20 mouse cellular contexts compared by ENCODE assay signal in the genomic region with DNA sequence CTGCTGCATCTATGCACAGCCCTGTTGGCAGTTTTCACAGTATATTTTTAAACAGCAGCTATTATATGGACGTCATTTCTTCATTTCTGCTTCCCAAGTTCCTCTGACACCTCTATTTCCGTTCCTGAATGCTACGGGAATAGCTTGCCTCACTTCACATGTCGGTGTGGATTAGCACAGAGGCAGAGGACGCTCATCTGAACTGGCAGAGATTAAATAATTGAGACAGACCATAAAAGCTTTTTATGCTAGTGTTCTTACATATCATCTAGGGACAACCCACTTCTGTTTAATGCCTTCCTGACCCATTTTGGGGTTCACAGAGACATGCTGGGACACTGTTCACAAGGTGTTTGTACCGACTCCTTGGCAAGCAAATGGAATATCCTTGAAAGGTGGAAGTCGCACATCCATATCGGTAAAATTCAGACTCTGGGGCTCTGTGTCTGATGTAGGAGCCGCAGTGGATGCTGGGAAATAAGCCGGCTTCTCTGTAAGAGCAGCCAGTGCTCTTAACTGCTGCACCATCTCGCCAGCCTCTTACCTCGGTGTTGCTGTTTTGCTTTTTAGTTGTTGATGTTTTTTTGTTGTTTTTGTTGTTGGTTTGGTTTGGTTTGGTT. TPM values are rescaled to one million over a fixed set of nuclear protein-coding genes. Genes with fewer than 3 reads are reported as not detected.
DNase-seq lines count a peak whose midpoint lies in the region; ATAC-seq and TF ChIP-seq lines count a peak whose summit lies in the region.
"Had no signal": no experiment of that assay in that cellular context is flagged by ENCODE, and none has a peak within 500 bp of the region (broad histone marks: within the 10 kb centered on the region; RNA-seq: fewer than 3 reads in every experiment).

No protein-coding gene starts in this region.

- no peaks in the 10 kb centered on the region for H3K9me3 ChIP-seq in hindbrain, embryonic 14.5 days (ENCODE audit: control insufficient read depth, low read length)
- H3K9me3 ChIP-seq in hindbrain, embryonic 11.5 days (ENCODE audit: control insufficient read depth, low read length) = no peaks in the 10 kb centered on the region
- no peaks in the 10 kb centered on the region for H3K9me3 ChIP-seq in lung, embryonic 15.5 days
- H3K9me3 ChIP-seq in embryonic facial prominence, embryonic 10.5 days = no peaks in the 10 kb centered on the region
- H3K9me3 ChIP-seq: embryonic facial prominence, embryonic 15.5 days; hindbrain, embryonic 10.5 days; limb, embryonic 10.5 days had no signal

- H3K4me3 ChIP-seq in hindbrain, embryonic 14.5 days (replicated peaks; ENCODE audit: low read length) = no peak overlapping the region
- H3K4me3 ChIP-seq in hindbrain, embryonic 11.5 days (ENCODE audit: low read depth, low read length) = no peak overlapping the region
- no peak overlapping the region for H3K4me3 ChIP-seq in lung, embryonic 15.5 days
- no peak overlapping the region for H3K4me3 ChIP-seq in cortical plate, adult 2 months (ENCODE audit: insufficient read depth, low read length)
- H3K4me3 ChIP-seq in embryonic facial prominence, embryonic 10.5 days = no peak overlapping the region
- H3K4me3 ChIP-seq: embryonic facial prominence, embryonic 15.5 days; hindbrain, embryonic 10.5 days; limb, embryonic 10.5 days had no signal

- H3K36me3 ChIP-seq in hindbrain, embryonic 14.5 days (replicated peaks; ENCODE audit: control insufficient read depth, insufficient read depth) = no peaks in the 10 kb centered on the region
- H3K36me3 ChIP-seq in hindbrain, embryonic 11.5 days (ENCODE audit: control insufficient read depth, insufficient read depth, low read length) = no peaks in the 10 kb centered on the region
- H3K36me3 ChIP-seq in lung, embryonic 15.5 days = no peaks in the 10 kb centered on the region
- H3K36me3 ChIP-seq in embryonic facial prominence, embryonic 10.5 days (replicated peaks) = no peaks in the 10 kb centered on the region
- H3K36me3 ChIP-seq: embryonic facial prominence, embryonic 15.5 days; hindbrain, embryonic 10.5 days; limb, embryonic 10.5 days had no signal

- DNase-seq in hindbrain, embryonic 14.5 days (ENCODE audit: low spot score) = peak; percentile 28
- no peak for DNase-seq in hindbrain, embryonic 11.5 days (ENCODE audit: low spot score)
- DNase-seq in lung, postnatal 4 days = no peak
- DNase-seq in R1 (ENCODE audit: low read depth, low spot score) = peak; percentile 9
- no peak for DNase-seq in embryonic facial prominence, embryonic 10.5 days (ENCODE audit: low spot score)
- no peak for DNase-seq in urinary bladder, postnatal 36 days (ENCODE audit: low spot score in 2 of 2)
- DNase-seq: adrenal gland, postnatal 14 days; cerebellum, adult 8-10 months; kidney, postnatal 14 days; lung, postnatal 14 days; thymus, postnatal 14 days had no signal

- no peak for TF ChIP-seq POLR2A in cortical plate, adult 2 months (IDR thresholded peaks at IDR 0.05; ENCODE audit: extremely low read depth, insufficient read depth, low read length)

- no peak for TF ChIP-seq CTCF in cortical plate, adult 2 months (IDR thresholded peaks at IDR 0.05; ENCODE audit: extremely low read depth, insufficient read depth, low read length)

- H3K4me2 ChIP-seq in hindbrain, embryonic 14.5 days (replicated peaks) = no peak overlapping the region
- H3K4me2 ChIP-seq in hindbrain, embryonic 11.5 days (replicated peaks; ENCODE audit: low read depth, low read length) = no peak overlapping the region
- H3K4me2 ChIP-seq in lung, embryonic 15.5 days = no peak overlapping the region
- H3K4me2 ChIP-seq: embryonic facial prominence, embryonic 15.5 days had no signal

- no peak overlapping the region for H3K9ac ChIP-seq in hindbrain, embryonic 14.5 days
- H3K9ac ChIP-seq in hindbrain, embryonic 11.5 days (ENCODE audit: low read depth, low read length) = no peak overlapping the region
- no peak overlapping the region for H3K9ac ChIP-seq in lung, embryonic 15.5 days
- H3K9ac ChIP-seq: embryonic facial prominence, embryonic 15.5 days had no signal

- ATAC-seq in hindbrain, embryonic 14.5 days (ENCODE audit: low FRiP score) = no peak
- ATAC-seq in hindbrain, embryonic 11.5 days (ENCODE audit: low FRiP score) = no peak
- no peak for ATAC-seq in lung, embryonic 15.5 days (ENCODE audit: borderline replicate concordance, extremely low read depth, low FRiP score, low TSS enrichment)
- ATAC-seq: activated CD4-positive, CD25-positive, alpha-beta regulatory T cell, adult 4 months; inflammation-experienced regulatory T-cells, adult 6 months had no signal

- no peak overlapping the region for H3K27ac ChIP-seq in hindbrain, embryonic 14.5 days
- H3K27ac ChIP-seq in hindbrain, embryonic 11.5 days (ENCODE audit: low read depth, low read length) = no peak overlapping the region
- H3K27ac ChIP-seq in lung, embryonic 15.5 days = peak overlapping the region; percentile 42; the same call in 1 of the 2 replicates
- H3K27ac ChIP-seq in cortical plate, adult 2 months (ENCODE audit: insufficient read depth, low read length) = peak overlapping the region; percentile 49; the same call in 1 of the 2 replicates
- no peak overlapping the region for H3K27ac ChIP-seq in embryonic facial prominence, embryonic 10.5 days (replicated peaks)
- H3K27ac ChIP-seq: embryonic facial prominence, embryonic 15.5 days; hindbrain, embryonic 10.5 days; limb, embryonic 10.5 days had no signal

- no peaks in the 10 kb centered on the region for H3K27me3 ChIP-seq in hindbrain, embryonic 14.5 days (ENCODE audit: control insufficient read depth, insufficient read depth, low read length)
- H3K27me3 ChIP-seq in hindbrain, embryonic 11.5 days (ENCODE audit: control insufficient read depth, insufficient read depth, low read length) = no peaks in the 10 kb centered on the region
- H3K27me3 ChIP-seq in lung, embryonic 15.5 days = no peaks in the 10 kb centered on the region
- H3K27me3 ChIP-seq in embryonic facial prominence, embryonic 10.5 days (replicated peaks; ENCODE audit: low read depth, poor library complexity, severe bottlenecking) = no peaks in the 10 kb centered on the region
- H3K27me3 ChIP-seq: embryonic facial prominence, embryonic 15.5 days had no signal

- no peaks in the 10 kb centered on the region for H3K4me1 ChIP-seq in hindbrain, embryonic 14.5 days (replicated peaks; ENCODE audit: control insufficient read depth, insufficient read depth, low read length)
- H3K4me1 ChIP-seq in hindbrain, embryonic 11.5 days (replicated peaks; ENCODE audit: control insufficient read depth, insufficient read depth, low read length) = no peaks in the 10 kb centered on the region
- H3K4me1 ChIP-seq in lung, embryonic 15.5 days = peaks cover 14% of the 10 kb centered on the region
- peaks cover 5% of the 10 kb centered on the region for H3K4me1 ChIP-seq in cortical plate, adult 2 months (ENCODE audit: control insufficient read depth, insufficient read depth, low read length)
- peaks cover 19% of the 10 kb centered on the region for H3K4me1 ChIP-seq in embryonic facial prominence, embryonic 10.5 days

- WGBS in hindbrain, embryonic 14.5 days = 86% methylated on average over 12 of the region's 12 CpGs
- 90% methylated on average over 12 of the region's 12 CpGs for WGBS in hindbrain, embryonic 11.5 days
- 68% methylated on average over 12 of the region's 12 CpGs for WGBS in lung, embryonic 15.5 days
- 86% methylated on average over 12 of the region's 12 CpGs for WGBS in embryonic facial prominence, embryonic 10.5 days

RNA-seq across cellular contexts. Expression of a gene that starts 15.1 kb away (rescaled TPM):
- polyA plus RNA-seq in hindbrain, embryonic 14.5 days (2014; fragmentation: Nextera tagmentation; extraction: Ambion mirVana) = not detected in 2 replicates
- 0.19 TPM in 1 of 2 replicates, not detected in the other for polyA plus RNA-seq in hindbrain, embryonic 11.5 days (2014; fragmentation: Nextera tagmentation; extraction: Ambion mirVana)
- polyA plus RNA-seq in lung, embryonic 15.5 days (2015; fragmentation: Nextera tagmentation; extraction: Ambion mirVana) = 0.16 TPM in 1 of 2 replicates, not detected in the other
- polyA plus RNA-seq in cortical plate, adult 2 months (2012; rRNA removed) = 6.7 and 7.0 TPM in 2 replicates
- polyA plus RNA-seq in embryonic facial prominence, embryonic 10.5 days (2016; fragmentation: Nextera tagmentation; extraction: Ambion mirVana) = not detected in 2 replicates
- polyA plus RNA-seq: activated CD4-positive, CD25-positive, alpha-beta regulatory T cell, adult 4 months; gonadal fat pad, adult 2 months; heart, embryonic 14.5 days had no signal

Comparison
In these comparisons a context has a peak if more than half of its experiments do, and no peak if none do; other contexts are left out.
1. DNase-seq: peak in hindbrain, embryonic 14.5 days (single experiment) and R1 (single experiment); none in hindbrain, embryonic 11.5 days (single experiment), lung, postnatal 4 days (0 of 2), embryonic facial prominence, embryonic 10.5 days (single experiment) and urinary bladder, postnatal 36 days (0 of 2).
2. H3K27ac ChIP-seq: peak in lung, embryonic 15.5 days (single experiment) and cortical plate, adult 2 months (single experiment); none in hindbrain, embryonic 14.5 days (single experiment), hindbrain, embryonic 11.5 days (single experiment) and embryonic facial prominence, embryonic 10.5 days (single experiment).